Mouse (Mus musculus) adipocyte (in vitro differentiated cells): ENCODE data around the gene Tmem259.
A peak's percentile ranks its signal among the peaks of the same experiment; 100 is the strongest.

Experiments
- DNase-seq: peaks from one replicate; pipeline ENCODE4 v3.0.0-alpha.2; 2016; ENCODE audit warnings: low spot score

Gene Tmem259

DNA sequence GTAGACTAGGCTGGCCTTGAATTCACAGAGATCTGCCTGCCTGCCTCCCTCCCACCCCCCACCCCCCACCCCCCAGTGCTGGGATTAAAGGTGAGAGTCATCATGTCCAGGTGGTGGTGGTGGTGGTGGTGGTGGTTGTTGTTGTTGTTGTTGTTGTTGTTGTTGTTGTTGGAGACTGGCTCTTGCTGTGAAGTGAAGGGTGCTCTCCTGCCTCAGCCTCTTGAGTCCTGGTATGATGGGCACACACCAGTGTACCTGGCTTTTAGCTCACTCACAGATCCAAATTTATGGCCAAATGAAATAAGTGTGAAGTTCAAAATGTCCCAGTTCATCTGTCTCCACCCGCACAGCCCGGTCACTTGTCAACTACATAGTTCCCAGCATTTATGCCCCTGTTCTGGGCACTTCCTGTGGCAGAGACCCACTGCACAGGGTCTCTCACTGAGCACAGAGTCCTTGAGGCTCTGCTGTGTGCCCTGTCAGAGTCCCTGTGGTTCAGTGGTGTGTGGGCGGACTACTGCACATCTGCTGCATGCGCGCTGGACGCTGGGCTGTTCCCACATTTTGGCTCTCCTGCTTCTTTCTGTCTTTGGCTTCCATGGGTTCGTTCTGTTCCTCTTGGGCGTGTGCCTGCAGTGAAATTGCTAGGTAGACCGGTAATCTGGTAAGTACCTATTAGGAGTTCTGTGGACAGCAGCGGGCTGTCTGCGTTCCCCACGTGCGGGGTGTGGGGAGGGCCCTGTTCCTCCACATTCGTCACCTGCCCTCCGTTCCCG, 49.1 kb downstream of the Tmem259 start:
- no peak for DNase-seq

DNA sequence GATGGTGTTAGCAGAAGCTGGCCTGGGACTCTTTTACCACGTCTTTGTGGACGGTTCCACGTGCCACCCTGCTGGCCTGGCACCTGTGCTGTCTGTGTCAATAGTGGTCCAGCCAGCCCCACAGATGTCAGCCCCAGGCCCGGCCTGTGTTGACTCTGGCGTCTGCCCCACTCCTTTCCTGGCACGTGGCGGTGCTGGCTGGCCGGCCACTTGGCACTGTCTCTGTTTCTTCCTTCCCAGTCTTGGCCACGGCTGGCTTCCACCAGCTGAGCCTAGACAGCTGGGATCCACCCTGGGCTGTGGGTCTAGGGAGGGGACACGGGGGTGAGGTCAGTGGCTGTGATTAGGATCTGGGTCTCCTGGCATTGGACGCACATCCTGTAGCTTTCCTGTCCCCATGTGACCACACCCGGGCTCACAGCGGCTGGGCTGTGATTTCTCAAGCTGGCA, 49.8 kb downstream of the Tmem259 start:
- DNase-seq: peak; percentile 95

DNA sequence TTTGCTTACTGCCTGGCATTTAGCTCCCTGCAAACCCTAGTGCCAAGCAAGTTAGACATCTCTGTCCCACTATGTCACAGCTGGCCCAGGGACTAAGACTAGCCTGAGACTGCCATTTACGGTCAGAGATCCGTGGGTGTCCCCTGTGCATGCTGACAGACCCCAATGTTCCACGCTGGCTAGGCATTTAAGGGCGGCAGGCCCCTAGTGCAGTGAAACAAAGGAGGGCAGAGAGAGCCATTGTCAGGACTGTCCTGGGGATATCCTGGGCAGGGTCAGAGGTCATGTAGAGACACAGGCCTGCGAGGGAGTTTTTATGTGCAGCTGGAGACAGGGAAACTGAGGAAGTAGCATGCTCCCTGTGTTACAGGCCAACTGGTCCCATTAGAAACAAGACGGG, 50.3 kb downstream of the Tmem259 start:
- no peak for DNase-seq

DNA sequence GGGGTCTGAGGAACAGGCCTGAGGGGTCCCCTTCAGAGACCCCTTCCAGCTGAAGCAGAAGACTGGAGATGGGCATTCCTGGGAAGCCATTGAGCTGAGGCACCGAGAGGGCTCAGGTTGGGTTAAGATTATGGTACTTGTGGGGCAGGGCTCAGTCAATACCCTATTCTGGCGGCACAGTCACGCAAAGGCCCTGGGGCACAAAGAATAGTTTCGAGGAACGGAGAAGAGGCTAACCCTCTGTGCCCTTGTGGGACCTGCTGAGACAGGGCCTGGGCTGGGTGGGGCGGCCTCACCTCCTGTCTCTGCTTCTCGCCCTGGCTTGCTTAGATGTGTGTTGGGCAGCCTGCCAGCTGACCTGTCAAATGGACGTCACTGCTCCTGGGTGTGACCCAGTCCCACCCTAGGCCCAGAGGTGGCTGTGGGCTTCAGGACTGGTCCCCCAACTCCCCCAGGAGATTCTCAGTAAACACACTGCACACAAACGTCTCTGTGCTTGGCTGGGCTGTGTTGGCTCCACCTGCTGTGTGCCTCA, 50.9 kb downstream of the Tmem259 start:
- no peak for DNase-seq

DNA sequence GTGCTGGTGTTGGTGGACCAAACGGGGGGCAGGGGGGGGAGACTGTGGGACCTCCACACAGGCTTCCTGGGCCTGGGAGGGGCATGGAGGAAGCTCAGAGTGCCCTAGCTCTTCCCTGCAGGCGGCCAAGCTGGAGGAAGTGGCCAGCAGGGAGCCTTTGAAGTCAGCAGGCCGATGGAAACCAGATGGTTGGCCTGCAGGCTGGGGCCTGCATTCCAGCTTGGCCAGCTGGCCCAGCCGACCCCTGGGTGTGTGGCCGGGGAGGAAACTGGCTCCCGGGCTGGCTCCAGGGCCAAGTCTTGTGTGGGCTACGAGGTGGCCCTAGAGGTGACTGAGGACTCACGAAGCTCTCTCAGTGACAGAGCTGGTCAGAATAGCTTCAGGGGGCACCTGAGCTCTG, 51.4 kb downstream of the Tmem259 start:
- DNase-seq: peak; percentile 65

DNA sequence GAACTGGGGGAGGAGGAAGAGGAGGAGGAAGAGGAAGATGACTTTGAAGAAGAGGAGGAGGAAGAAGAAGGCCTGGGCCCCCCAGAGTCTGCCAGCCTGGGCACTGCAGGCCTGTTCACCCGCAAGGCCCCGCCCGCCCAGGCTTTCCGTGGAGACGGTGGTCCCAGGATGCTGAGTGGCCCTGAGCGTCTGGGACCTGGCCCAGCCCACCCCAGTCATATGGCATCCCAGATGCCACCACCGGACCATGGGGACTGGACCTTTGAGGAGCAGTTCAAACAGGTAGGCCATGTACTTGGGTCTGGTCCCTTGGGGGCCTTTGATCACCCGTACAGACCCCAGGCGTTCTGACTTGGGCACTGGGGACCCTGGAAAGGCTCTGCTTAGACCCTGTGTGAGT, 52.3 kb downstream of the Tmem259 start:
- no peak for DNase-seq

DNA sequence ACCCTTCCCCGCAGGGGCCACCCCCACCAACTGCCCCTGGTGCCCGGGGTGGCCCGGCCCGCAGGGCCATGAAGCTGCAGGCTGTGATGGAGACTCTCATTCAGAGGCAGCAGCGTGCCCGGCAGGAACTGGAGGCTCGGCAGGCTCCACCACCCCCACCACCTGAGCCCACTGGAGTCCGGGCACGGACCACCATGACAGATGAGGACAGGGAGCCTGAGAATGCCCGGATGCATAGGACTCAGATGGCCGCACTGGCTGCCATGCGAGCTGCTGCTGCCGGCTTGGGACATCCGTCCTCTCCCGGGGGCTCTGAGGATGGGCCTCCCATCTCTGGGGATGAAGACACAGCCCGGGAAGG, 53.3 kb downstream of the Tmem259 start:
- DNase-seq: no peak

DNA sequence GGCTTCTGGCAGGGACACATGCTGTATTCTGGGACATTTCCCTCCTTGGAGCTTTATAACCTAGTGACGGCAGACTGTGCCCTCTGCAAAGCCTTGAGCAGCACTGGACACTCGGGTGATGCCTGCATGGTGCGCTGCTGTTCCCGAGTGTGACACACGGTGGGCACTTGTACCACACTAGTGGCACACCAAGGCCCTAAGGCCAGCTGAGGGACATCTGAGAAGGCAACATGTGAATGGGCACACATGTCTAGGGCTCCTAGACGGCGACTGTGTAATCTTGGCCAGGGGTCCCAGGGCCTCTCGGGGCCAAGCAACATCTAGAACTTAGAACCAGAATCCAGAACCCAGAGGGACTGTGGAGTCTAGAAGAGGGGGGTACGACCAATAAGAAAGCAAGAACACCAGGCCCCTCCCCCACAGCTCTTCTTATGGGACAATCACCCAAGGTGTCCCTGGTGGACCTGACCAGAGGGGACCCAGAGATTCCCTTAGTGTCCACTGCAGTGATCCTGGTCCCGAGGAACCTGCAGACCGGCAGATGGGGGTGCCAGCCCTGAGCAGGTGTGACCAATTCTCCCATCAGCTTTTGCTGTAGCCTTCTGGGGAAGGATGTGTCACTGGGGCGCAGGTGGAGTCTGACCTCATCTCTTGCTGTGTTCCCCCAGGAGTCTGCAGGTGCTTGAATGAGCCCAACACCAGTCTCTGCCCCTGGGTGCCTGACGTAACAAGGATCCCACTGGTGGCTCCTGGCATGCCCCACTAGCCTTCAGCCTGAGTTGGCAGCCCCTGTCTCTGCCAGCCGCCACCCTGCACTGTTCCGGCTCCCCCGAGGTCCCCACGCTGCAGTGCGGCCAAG, 53.9 kb downstream of the Tmem259 start:
- DNase-seq: no peak

DNA sequence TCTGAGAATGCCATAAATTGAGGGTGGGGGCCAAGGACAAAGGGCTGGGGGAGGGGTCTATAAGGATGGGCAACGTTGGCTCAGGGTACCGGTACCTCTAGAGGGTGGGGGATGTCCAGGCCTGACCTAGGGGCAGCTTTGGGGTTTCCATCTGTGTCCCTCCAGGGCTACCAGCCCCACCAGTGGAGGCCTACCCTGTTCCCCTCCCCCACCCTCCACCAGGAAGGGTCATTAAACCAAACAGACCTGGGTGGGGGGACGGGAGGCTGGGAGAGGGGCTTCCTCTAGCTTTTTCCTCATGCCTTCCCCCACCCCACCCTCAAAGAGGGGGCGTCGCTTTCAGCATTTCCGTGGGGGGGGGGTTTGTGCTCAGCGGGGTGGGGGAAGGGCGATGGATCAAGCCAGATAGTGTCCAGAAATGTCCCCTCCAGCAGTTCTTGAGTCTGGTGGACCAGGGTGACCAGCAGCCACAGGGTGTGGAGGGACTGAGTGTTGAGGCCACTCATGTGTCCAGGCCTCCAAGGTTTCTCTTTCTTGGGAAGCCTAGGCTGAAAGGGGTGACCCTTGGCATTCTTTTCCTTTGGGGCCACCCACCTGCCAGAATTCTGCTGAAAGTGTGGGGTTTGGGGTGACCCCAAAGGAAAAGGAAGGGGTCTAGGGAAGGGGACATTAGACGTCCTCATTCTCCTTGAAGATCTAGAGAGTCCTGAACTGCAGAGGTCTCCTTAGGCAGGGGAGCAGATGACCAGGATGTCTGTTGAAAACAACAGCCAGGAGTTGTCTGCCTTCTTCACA, 55.0 kb downstream of the Tmem259 start:
- no peak for DNase-seq

DNA sequence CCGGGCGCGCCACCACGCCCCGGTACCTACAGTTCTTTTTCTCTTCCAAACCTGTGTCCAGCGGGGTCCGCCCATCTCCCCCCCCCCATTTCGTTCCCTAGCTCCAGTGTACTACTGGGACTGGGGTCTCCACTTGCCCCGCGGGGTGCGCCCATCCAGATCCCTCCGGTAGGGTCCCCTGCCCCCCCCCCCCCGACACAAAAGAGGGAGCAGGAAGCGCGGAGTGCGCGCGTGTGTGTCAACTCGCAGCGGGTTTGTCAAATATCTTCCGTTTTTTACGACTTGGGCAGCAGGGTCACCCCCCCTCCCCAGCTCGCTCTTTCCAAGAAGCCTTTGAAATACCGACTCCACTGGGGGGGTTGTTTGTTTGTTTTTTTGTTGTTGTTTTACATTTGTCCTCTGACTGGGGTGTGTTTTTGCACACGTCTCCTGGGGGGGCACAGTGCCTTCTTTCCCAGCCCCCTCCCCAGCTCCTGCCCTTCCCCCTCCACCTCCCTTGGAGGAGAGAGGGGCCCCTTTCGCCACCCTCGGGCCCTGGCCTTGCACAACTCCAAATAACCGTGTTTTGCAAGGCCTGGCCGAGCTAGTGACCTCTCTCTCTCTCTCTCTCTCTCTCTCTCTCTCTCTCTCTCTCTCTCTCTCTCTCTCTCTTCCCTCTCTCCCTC, 56.0 kb downstream of the Tmem259 start:
- peak; percentile 75 for DNase-seq

DNA sequence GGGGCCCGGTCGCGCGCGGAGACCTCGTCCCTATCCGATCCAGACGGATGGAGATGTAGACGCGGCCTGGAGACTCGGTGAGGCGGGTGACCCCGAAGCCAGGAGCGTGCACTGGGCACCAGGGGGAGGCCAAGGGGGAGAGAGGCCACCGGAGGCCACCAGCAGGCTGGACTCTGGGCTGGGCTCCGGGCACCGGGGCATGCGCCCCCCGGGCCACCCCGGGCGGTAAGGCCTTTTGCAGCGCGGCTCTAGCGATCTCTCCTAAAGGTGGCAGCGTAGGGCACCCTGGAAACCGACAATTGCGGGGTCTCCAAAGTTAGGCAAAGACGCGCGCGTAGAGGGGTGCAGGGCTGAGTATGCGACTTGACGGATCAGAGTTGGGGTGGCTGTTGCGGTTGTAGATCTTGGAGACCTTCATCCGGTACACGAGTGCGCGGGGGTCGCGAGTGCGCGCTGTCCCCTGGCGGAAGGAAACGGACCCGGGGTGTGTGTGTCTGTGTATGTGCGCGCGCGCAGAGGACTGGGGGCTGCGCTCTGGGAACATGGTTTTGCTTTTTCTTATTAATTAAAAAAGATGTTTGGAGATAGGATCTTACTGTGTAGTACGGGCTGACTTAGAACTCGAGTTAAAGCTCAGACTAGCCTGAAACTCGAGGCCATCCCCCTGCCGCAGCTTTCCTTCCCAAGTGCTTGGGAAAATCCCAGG, 56.7 kb downstream of the Tmem259 start:
- DNase-seq: peak; percentile 47

DNA sequence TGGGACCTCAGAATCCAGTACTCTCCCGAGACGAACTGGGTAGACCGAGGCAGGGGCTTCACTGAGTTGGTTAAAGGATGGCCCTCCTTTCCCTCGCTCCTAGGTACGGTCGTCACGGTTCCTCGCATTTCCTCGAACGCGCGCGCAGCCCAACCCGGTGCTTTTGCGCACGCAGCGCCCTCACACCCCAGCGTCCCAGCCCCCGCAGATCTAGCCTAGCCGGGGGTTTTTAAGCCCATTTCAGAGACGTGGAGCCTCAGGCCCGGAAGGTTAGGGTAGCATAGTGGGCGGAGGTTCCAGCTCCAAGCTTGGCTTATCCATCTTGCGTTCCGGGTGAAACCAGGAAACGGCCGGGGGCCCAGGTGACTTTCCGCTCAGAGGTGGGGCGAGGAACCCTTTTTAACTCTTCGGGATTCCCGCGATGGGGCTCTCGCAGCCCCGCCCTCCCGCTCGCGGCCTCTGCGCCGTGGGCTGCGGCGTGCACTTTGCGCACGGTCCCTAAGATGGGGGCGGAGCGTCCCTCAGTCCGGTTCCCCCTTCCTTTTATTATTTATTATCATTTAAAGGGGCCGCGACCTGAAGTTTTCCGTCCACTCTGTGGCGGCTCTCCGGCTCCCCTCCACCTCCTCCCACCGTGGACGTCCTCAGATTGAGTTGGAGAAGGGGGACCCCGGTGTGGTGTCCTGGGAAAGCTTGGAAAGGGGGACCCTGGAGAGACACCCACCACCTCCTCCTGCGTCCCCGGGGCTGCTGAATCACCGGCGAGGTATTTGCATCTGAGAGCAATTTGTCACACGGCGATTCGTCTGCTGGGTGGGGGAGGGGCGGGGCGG, 57.4 kb downstream of the Tmem259 start, which contains the start of gene Arid3a:
Gene Arid3a (plus strand): TSS at position 553 of the 833 bp plus-strand sequence.
- peak; percentile 87 for DNase-seq

DNA sequence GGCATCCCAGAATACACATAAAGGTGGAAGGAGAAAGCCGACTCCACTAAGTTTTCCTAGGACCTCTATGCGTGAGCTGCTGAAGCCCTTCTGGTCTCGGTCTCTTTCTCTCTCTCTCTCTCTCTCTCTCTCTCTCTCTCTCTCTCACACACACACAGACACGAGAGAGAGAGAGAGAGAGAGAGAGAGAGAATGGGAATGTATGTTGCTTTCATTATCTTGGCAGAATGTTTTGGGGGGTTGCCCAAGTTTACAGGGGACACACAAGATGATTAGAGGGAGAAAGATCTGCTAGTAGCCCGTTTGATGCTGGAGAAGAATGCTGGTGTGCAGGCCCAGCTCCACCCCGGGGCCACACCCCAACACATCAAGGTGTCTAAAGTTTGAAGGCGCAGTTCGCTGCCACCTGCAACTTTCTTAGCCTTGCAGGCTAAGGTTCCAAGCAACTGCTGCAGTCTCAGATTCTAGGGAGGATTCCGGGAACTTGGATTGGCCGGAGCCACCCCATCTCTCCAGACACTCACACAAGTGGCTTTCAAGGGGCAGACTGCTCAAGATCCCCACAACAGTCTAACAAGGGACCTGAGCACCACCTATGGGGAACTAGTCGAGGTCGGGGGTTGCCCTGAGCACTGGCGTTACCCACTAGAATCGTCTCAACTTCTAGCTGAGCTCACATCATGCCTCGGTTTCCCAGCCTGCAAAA, 58.2 kb downstream of the Tmem259 start:
- no peak for DNase-seq

DNA sequence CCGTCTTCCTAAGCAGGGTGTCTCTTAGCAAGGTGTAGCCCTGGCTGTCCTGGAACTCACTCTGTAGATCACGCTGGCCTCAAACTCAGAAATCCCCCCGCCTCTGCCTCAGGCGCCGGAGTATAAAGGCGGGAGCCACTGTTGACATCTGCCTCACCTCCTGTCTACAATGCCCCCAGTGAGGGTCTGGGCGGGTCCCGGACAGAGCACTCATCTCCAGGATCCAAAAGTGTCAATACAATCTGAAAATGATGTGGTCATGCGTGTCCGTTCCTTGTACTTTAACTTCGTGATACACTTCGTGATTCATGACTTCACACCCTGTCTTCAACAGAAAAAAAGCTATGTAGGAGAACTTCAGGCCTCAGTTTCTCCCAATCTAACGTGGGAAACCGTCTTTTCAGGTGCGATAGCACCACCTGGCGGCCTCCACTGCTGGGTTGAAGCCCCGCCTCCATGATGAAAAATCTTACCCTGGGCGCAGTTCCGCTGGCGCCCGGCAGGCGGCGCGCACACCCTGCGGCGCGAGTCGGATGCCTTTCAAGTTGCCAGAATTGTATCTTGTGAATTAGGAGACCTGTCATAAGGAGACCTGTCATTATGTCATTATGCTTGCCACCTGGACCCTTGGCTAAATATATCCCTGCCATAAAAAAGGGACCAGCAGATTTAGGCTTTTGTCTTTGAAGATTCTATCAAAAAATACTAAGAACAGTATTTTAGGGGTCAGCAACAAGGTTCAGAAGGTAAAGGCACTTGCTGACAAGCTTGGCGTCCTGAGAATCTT, 58.9 kb downstream of the Tmem259 start:
- peak; percentile 91 for DNase-seq
